Mouse (Mus musculus) thymus, adult 2 months (tissue): ENCODE results near the gene Phf21a. TPM values are rescaled to one million over a fixed set of nuclear protein-coding genes. Genes with fewer than 3 reads are reported as not detected.
A peak's percentile ranks its signal among the peaks of the same experiment; 100 is the strongest.

Experiments used
- DNase-seq: peaks from one replicate; pipeline ENCODE4 v3.0.0; 2021
- H3K27ac ChIP-seq: fragments of 200-500 bp; 2 replicates; pipeline ENCODE4 v1.5.1; 2012; ENCODE audit warnings: low read length, control low read depth; ENCODE audit not compliant: control insufficient read depth, insufficient read depth
- H3K27me3 ChIP-seq: fragments of 200-500 bp; 2 replicates; pipeline ENCODE4 v1.6.1; 2012; ENCODE audit warnings: mild to moderate bottlenecking, low read length, moderate library complexity, mixed read lengths; ENCODE audit not compliant: control insufficient read depth, insufficient read depth
- H3K36me3 ChIP-seq: fragments of 200-500 bp; 2 replicates; pipeline ENCODE4 v1.6.1; 2012; ENCODE audit warnings: mild to moderate bottlenecking, low read length, moderate library complexity; ENCODE audit not compliant: control insufficient read depth, insufficient read depth
- H3K4me1 ChIP-seq: fragments of 200-500 bp; replicated peaks from 2 replicates; pipeline ENCODE4 v1.6.1; 2012; ENCODE audit warnings: low read length; ENCODE audit not compliant: control insufficient read depth, insufficient read depth
- H3K4me3 ChIP-seq: fragments of 200-500 bp; 2 replicates; pipeline ENCODE4 v1.5.1; 2012; ENCODE audit warnings: mild to moderate bottlenecking, low read length, control low read depth, moderate library complexity; ENCODE audit not compliant: control insufficient read depth, insufficient read depth
- CTCF ChIP-seq: fragments of 200-500 bp; IDR thresholded peaks from 2 replicates; pipeline ENCODE4 v1.5.1; 2012; ENCODE audit warnings: mild to moderate bottlenecking, control low read depth, low read length, moderate library complexity, borderline replicate concordance; ENCODE audit not compliant: control insufficient read depth, poor library complexity, insufficient read depth; ENCODE audit errors: extremely low read depth
- POLR2A ChIP-seq: fragments of 200-500 bp; IDR thresholded peaks from 2 replicates; pipeline ENCODE4 v1.6.1; 2012; ENCODE audit warnings: mild to moderate bottlenecking, low read length, control low read depth, moderate library complexity; ENCODE audit not compliant: control insufficient read depth, poor library complexity, insufficient read depth; ENCODE audit errors: extremely low read depth
- WGBS: fragments of 180-500 bp; shearing (Covaris S2); methylation state at CpG from one replicate; pipeline ENCODE4 v1.1.7; 2018; 5-methylcytosine and 5-hydroxymethylcytosine counted together
- polyA plus RNA-seq: library from polyadenylated mRNA; depleted of rRNA; stranded (reverse); fragments of >200 nt; gene quantifications from 2 replicates; pipeline ENCODE4 v1.2.3, GENCODE M21; 2012

Phf21a gene
- polyA plus RNA-seq, 1 experiment = 81.6 TPM

DNA sequence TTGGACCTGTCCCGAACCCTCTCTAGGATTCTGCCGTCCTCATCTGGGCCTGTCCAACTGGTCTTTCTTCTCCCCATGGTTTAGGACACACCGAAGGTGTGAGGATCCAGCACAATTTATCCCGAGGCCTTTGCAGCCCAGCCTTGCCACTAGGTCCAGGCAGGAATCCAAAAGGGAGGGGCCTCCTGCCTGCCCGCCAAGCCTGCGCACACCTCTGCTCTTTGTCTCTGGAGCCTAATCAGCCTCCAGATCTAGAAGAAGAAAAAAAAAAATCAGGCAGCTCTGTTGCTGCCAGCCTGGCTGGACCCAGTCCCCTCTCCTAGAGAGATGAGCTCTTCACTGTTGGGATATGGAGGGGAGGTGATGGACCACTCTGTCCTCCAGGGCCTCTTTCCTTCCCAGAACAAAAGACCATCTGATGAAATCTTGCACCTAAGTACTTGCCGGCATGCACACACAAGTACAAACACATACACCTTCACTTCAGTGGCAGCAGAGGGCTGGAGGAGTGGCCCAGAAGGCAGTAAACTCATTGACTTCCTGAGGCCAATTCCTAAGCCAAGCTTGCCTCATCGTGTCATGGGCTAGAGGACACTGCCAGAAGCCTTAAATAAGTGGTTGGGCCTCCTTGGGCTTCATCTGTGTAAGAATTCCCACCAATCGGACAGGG lies 280.0 kb downstream of the Phf21a start:
- Histone ChIP-seq H3K27ac (peak overlapping the region; percentile 86), H3K27me3 (no peaks in the 10 kb centered on the region), H3K36me3 (0 out of 2 replicates have a peak, but pooled peaks cover 4% of the 10 kb centered on the region), H3K4me3 (no peak overlapping the region), H3K4me1 (peaks cover 47% of the 10 kb centered on the region)
- 56% methylated on average over 9 of the region's 9 CpGs for WGBS
- TF ChIP-seq CTCF = no peak
- TF ChIP-seq POLR2A = no peak
- DNase-seq = no peak

- peaks cover 47% of the 10 kb centered on the region for H3K4me1 ChIP-seq
- peak overlapping the region; percentile 86 for H3K27ac ChIP-seq
- peak; percentile 32 for DNase-seq
- H3K27me3 ChIP-seq = no peaks in the 10 kb centered on the region
- 48% methylated on average over 11 of the region's 11 CpGs for WGBS
- peak overlapping the region; percentile 3; the same call in 1 of the 2 replicates for H3K4me3 ChIP-seq
- peaks cover 6% of the 10 kb centered on the region for H3K36me3 ChIP-seq
- TF ChIP-seq POLR2A = no peak
Measured at GRCm38 (mm10) chr2:92373437-92373813, 280.5 kb downstream of the Phf21a start.

DNA sequence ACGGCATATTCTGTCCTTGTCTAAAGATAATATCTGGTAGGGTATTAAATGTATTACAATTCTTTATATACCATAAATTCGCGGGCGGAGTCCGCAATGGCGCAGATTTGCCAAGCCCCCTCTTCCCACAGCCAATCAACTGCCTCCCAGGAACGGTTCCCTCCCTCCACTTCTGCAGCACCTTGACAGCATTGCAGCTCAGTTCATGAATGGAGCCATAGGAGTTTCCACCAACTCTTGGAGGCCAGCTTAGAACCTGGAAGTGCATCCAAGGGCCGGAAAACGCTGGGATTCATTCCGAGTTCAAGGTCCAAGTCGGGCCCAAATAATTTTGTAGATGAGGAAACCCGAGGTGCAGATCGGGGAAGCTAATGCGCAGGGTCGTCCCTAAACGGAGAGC lies 281.6 kb downstream of the Phf21a start, which contains the start of the genes Pex16 and Large2:
TSS of gene Pex16 (plus strand) at position 163 of the 400 bp plus-strand sequence.
TSS of gene Large2 (minus strand) at position 356 of the 400 bp plus-strand sequence.
- H3K4me1 ChIP-seq = peaks cover 47% of the 10 kb centered on the region
- H3K4me3 ChIP-seq = peak within 1 kb of the TSS; percentile 91
- WGBS = 2% methylated on average over 16 of the region's 16 CpGs
- peak; percentile 50 for DNase-seq
- peak within 1 kb of the TSS; percentile 86 for H3K27ac ChIP-seq
- H3K36me3 ChIP-seq = peaks cover 17% of the 10 kb centered on the region
- no peaks in the 10 kb centered on the region for H3K27me3 ChIP-seq
- TF ChIP-seq CTCF (no peak), POLR2A (no peak)

DNA sequence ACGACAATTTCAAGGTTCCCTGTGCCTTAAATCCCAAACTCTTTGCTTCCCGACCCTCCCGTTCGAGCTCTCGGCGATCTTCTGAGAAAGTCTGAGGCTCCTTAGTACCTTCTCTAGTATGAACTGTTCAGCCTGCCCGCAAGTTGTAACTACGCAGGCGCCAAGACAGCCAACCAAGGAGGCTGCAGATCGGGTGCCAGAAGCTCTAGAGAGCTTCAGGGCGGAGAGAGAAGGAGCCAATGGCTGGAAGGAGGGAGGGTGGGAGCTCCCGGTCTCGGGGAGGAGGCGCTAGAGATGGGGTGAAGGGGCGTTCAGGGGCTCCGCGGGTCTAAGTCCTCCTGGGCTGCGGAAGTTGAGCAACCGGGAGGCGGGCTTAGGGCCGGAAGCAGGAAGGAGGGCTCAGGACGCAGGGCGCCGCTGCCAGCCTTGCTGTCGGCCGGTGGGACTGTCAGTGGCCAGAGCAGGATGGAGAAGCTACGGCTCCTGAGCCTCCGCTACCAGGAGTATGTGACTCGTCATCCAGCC lies 282.2 kb downstream of the Phf21a start:
- TF ChIP-seq CTCF = peak; percentile 48; the same call in 1 of the 2 replicates
- peak; percentile 70; the same call in 1 of the 2 replicates for TF ChIP-seq POLR2A
- H3K27me3 ChIP-seq = no peaks in the 10 kb centered on the region
- peak overlapping the region; percentile 79 for H3K27ac ChIP-seq
- peak; percentile 94 for DNase-seq
- H3K36me3 ChIP-seq = peaks cover 20% of the 10 kb centered on the region
- WGBS = under 1% methylated on average over 29 of the region's 29 CpGs
- H3K4me1 ChIP-seq = peaks cover 49% of the 10 kb centered on the region
- peak overlapping the region; percentile 91 for H3K4me3 ChIP-seq

- Histone ChIP-seq H3K27ac (peak overlapping the region; percentile 37; the same call in 1 of the 2 replicates), H3K27me3 (no peaks in the 10 kb centered on the region), H3K4me1 (peaks cover 48% of the 10 kb centered on the region), H3K36me3 (peaks cover 25% of the 10 kb centered on the region), H3K4me3 (peak overlapping the region; percentile 91)
- TF ChIP-seq CTCF (no peak), POLR2A (no peak)
- WGBS = 5% methylated on average over 10 of the region's 10 CpGs
- DNase-seq = no peak
Measured at GRCm38 (mm10) chr2:92375788-92376187, 282.9 kb downstream of the Phf21a start.

GRCm38 (mm10) chr2:92376300-92376699 lies 283.4 kb downstream of the Phf21a start:
- TF ChIP-seq CTCF = no peak
- no peak for TF ChIP-seq POLR2A
- Histone ChIP-seq H3K27ac (no peak overlapping the region), H3K4me3 (no peak overlapping the region), H3K4me1 (peaks cover 43% of the 10 kb centered on the region), H3K36me3 (peaks cover 29% of the 10 kb centered on the region), H3K27me3 (no peaks in the 10 kb centered on the region)
- WGBS = 85% methylated on average over 6 of the region's 6 CpGs
- DNase-seq = no peak

GRCm38 (mm10) chr2:92377320-92377719 lies 284.4 kb downstream of the Phf21a start:
- no peak for DNase-seq
- H3K36me3 ChIP-seq = peaks cover 31% of the 10 kb centered on the region
- H3K27me3 ChIP-seq = no peaks in the 10 kb centered on the region
- WGBS = 97% methylated on average over 7 of the region's 7 CpGs
- no peak overlapping the region for H3K27ac ChIP-seq
- TF ChIP-seq CTCF = no peak
- no peak for TF ChIP-seq POLR2A
- H3K4me1 ChIP-seq = peaks cover 34% of the 10 kb centered on the region
- no peak overlapping the region for H3K4me3 ChIP-seq
